Mouse (Mus musculus): ENCODE measurements around the gene Cst8. TPM values are rescaled to one million over a fixed set of nuclear protein-coding genes. Genes with fewer than 3 reads are reported as not detected.

Gene Cst8
- total RNA-seq, 2 experiments from 2014 or later, result not detected

Other genes with a start within 250 kb of the Cst8 start
- gene Nxt1, start 126.2 kb upstream of the Cst8 start, total RNA-seq (2021), result 10 to 100 TPM; 12.9 to 15.9 TPM
- 10 to 100 TPM; 29.5 to 31.5 TPM for gene Gzf1, start 117.8 kb upstream of the Cst8 start, total RNA-seq (2021)
- 100 to 1,000 TPM; 362 to 386 TPM for gene Napb, start 66.3 kb upstream of the Cst8 start, total RNA-seq (2021)
- gene Cstl1, start 48.4 kb upstream of the Cst8 start, total RNA-seq (2021), result 1 to 10 TPM in 1 of 2 experiments, under 1 TPM in 1; 0.79 to 1.2 TPM
- gene Cst11, start 27.3 kb upstream of the Cst8 start, total RNA-seq (2021), result not detected
- gene 8030411F24Rik, start 16.8 kb upstream of the Cst8 start, total RNA-seq (2021), result not detected
- gene Cst12, start 9.4 kb upstream of the Cst8 start, total RNA-seq (2021), result 1 to 10 TPM; 1.4 to 4.3 TPM
- gene Cst13, start 21.3 kb downstream of the Cst8 start, total RNA-seq (2021), result not detected
- not detected for gene Cst9, start 36.4 kb downstream of the Cst8 start, total RNA-seq (2021)
- not detected for gene 9230104L09Rik, start 66.3 kb downstream of the Cst8 start, total RNA-seq (2021)
- 1,000 to 10,000 TPM; 2,004 to 2,127 TPM for gene Cst3, start 76.9 kb downstream of the Cst8 start, total RNA-seq (2021)
- gene Gm1330, start 204.5 kb downstream of the Cst8 start, total RNA-seq (2021), result not detected
- gene Gm10750, start 218.5 kb downstream of the Cst8 start, total RNA-seq (2021), result not detected

Measured in left cerebral cortex, adult 18-20 months (tissue).